Mouse (Mus musculus) C2C12 (cell line): ENCODE measurements around the gene Tbxas1.

Source experiments
- CTCF ChIP-seq: IDR thresholded peaks from one replicate; pipeline ENCODE4 v1.5.1; 2011; ENCODE audit not compliant: control insufficient read depth, insufficient read depth, insufficient read length
- MAX ChIP-seq: IDR thresholded peaks from one replicate; pipeline ENCODE4 v1.6.1; 2011; ENCODE audit warnings: mild to moderate bottlenecking, control low read depth
- MYOD1 ChIP-seq: IDR thresholded peaks from one replicate; pipeline ENCODE4 v1.6.1; 2011; ENCODE audit warnings: low read depth; ENCODE audit not compliant: control insufficient read depth, insufficient read length
- MYOG ChIP-seq: IDR thresholded peaks from one replicate; pipeline ENCODE4 v1.6.1; 2011; ENCODE audit not compliant: control insufficient read depth, insufficient read length; ENCODE audit errors: extremely low read depth
- USF1 ChIP-seq: IDR thresholded peaks from one replicate; pipeline ENCODE4 v1.6.1; 2011; ENCODE audit warnings: low read depth, mild to moderate bottlenecking, control low read depth, moderate library complexity

GRCm38 (mm10) chr6:38829452-38829851 is 45.8 kb upstream of the Tbxas1 start:
- TF ChIP-seq MYOG: no peak
- TF ChIP-seq CTCF: no peak
- TF ChIP-seq USF1: no peak
- no peak for TF ChIP-seq MYOD1
- TF ChIP-seq MAX: no peak
